Mouse (Mus musculus): Measurements from ENCODE around the gene Ctr9. TPM values are rescaled to one million over a fixed set of nuclear protein-coding genes. Genes with fewer than 3 reads are reported as not detected.

Ctr9 gene
- total RNA-seq, 1 experiment from 2014 or later: 90.9 TPM

GRCm38 (mm10) chr7:111024912-111025311, 3.8 kb upstream of the Ctr9 start:
- no peak for ATAC-seq (replicated peaks; ENCODE audit: low read depth, poor library complexity, severe bottlenecking)

- no peak for ATAC-seq (replicated peaks; ENCODE audit: low read depth, poor library complexity, severe bottlenecking)
Observed at GRCm38 (mm10) chr7:111029046-111029553, 349 bp downstream of the Ctr9 start.

GRCm38 (mm10) chr7:111048920-111049319, 20.2 kb downstream of the Ctr9 start:
- no peak for ATAC-seq (replicated peaks; ENCODE audit: low read depth, poor library complexity, severe bottlenecking)

GRCm38 (mm10) chr7:111049652-111050421, 21.1 kb downstream of the Ctr9 start:
- ATAC-seq (replicated peaks; ENCODE audit: low read depth, poor library complexity, severe bottlenecking): peak; percentile 88

GRCm38 (mm10) chr7:111055221-111055620, 26.5 kb downstream of the Ctr9 start:
- no peak for ATAC-seq (replicated peaks; ENCODE audit: low read depth, poor library complexity, severe bottlenecking)

- ATAC-seq (replicated peaks; ENCODE audit: low read depth, poor library complexity, severe bottlenecking): no peak
Observed at GRCm38 (mm10) chr7:111055984-111056657, 27.4 kb downstream of the Ctr9 start.

- ATAC-seq (replicated peaks; ENCODE audit: low read depth, poor library complexity, severe bottlenecking): no peak
Observed at GRCm38 (mm10) chr7:111059527-111059926, 30.8 kb downstream of the Ctr9 start.

GRCm38 (mm10) chr7:111062971-111063370, 34.2 kb downstream of the Ctr9 start:
- ATAC-seq (replicated peaks; ENCODE audit: low read depth, poor library complexity, severe bottlenecking): no peak

- ATAC-seq (replicated peaks; ENCODE audit: low read depth, poor library complexity, severe bottlenecking): no peak
Observed at GRCm38 (mm10) chr7:111068181-111068580, 39.4 kb downstream of the Ctr9 start.

GRCm38 (mm10) chr7:111069439-111070166, 40.9 kb downstream of the Ctr9 start:
- peak; percentile 41; the same call in 1 of the 2 replicates for ATAC-seq (replicated peaks; ENCODE audit: low read depth, poor library complexity, severe bottlenecking)

GRCm38 (mm10) chr7:111070167-111070496, 41.4 kb downstream of the Ctr9 start:
- no peak for ATAC-seq (replicated peaks; ENCODE audit: low read depth, poor library complexity, severe bottlenecking)

- no peak for ATAC-seq (replicated peaks; ENCODE audit: low read depth, poor library complexity, severe bottlenecking)
Observed at GRCm38 (mm10) chr7:111072410-111072809, 43.7 kb downstream of the Ctr9 start.

GRCm38 (mm10) chr7:111075288-111075687, 46.5 kb downstream of the Ctr9 start:
- ATAC-seq (replicated peaks; ENCODE audit: low read depth, poor library complexity, severe bottlenecking): no peak

GRCm38 (mm10) chr7:111078271-111078670, 49.5 kb downstream of the Ctr9 start:
- no peak for ATAC-seq (replicated peaks; ENCODE audit: low read depth, poor library complexity, severe bottlenecking)

- no peak for ATAC-seq (replicated peaks; ENCODE audit: low read depth, poor library complexity, severe bottlenecking)
Observed at GRCm38 (mm10) chr7:111080026-111080425, 51.3 kb downstream of the Ctr9 start.

- no peak for ATAC-seq (replicated peaks; ENCODE audit: low read depth, poor library complexity, severe bottlenecking)
Observed at GRCm38 (mm10) chr7:111080876-111081275, 52.1 kb downstream of the Ctr9 start.

- ATAC-seq (replicated peaks; ENCODE audit: low read depth, poor library complexity, severe bottlenecking): peak; percentile 14
Observed at GRCm38 (mm10) chr7:111082043-111082821, 53.5 kb downstream of the Ctr9 start.

GRCm38 (mm10) chr7:111082822-111083732, 54.3 kb downstream of the Ctr9 start, which contains the start of gene Eif4g2:
Eif4g2 (minus strand) TSS chr7:111083030.
- peak; percentile 92 for ATAC-seq (replicated peaks; ENCODE audit: low read depth, poor library complexity, severe bottlenecking)

GRCm38 (mm10) chr7:111083733-111084120, 55.0 kb downstream of the Ctr9 start:
- ATAC-seq (replicated peaks; ENCODE audit: low read depth, poor library complexity, severe bottlenecking): no peak
